Mouse (Mus musculus): Measurements from ENCODE around the gene Eef1akmt2.

The Eef1akmt2 gene

DNA sequence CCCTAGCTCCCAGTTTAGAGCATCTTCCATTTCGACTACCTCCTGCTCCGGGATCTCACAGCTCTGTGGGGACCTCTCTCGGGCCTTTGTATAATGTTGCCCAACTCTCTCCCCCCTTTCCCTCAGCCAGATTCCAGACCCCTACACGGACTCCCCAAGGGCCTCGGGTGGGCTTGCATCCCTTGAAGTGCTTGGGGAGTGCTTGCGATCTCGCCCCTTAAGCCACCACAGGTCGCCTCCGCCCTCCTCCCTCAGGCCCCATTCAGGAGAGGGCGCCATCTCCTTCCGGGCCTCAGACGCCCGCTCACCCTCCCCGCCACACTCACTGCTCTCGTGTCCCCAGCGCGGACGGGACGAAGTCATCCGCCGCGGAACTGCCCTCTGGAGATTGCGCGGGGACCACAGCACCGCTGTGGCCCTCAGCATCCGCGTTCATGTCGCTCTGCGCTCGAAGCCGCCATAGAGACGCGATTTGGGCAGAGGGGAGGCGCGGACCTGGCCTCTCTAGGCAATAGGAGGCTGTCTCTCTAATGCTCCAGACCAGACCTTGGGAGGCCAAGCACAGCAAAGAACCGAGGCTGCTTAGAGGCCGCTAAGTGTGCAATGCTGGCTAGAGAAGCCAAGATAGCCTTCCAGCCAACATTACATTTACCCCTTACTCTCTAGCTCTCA, at the start of gene Eef1akmt2:
Gene Eef1akmt2 (minus strand): TSS at position 501 of the 672 bp plus-strand sequence.
- in situ Hi-C loops (cut with MboI, MseI), result loop anchor here (5.0 to 25.0 kb wide), 2 partner anchors 40 to 785 kb away; partner anchors contain the start of genes Edrf1 (in 1 of the 2) and Fam53b (in 1 of the 2)

GRCm38 (mm10) chr7:132900826-132901531, 48.5 kb upstream of the Eef1akmt2 start:
- in situ Hi-C loops (cut with MboI, MseI), result loop anchor here in 1 of 2 experiments (10.0 kb wide), 1 partner anchor 666 kb away; no protein-coding TSS in a partner anchor

DNA sequence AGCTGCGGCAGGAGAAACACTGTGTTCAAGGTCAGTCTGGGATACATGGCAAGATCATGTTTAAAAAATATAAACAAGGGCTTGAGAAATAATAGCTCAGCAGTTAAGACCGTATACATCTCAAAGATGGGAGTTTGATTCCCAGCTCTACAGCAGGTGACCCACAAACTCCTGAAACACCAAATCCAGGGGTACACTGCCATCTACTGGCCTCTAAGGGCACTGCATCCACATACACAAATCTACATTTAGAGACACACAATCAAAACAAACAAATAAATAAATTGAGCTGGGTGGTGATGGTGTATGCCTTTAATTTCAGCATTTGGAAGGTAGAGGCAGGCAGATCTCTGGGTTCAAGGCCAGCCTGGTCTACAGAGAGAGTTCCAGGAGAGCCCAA, 45.8 kb upstream of the Eef1akmt2 start:
- in situ Hi-C loops (cut with MboI, MseI), result loop anchor here (5.0 to 10.0 kb wide), 4 partner anchors 104 to 246 kb away; no protein-coding TSS in a partner anchor

DNA sequence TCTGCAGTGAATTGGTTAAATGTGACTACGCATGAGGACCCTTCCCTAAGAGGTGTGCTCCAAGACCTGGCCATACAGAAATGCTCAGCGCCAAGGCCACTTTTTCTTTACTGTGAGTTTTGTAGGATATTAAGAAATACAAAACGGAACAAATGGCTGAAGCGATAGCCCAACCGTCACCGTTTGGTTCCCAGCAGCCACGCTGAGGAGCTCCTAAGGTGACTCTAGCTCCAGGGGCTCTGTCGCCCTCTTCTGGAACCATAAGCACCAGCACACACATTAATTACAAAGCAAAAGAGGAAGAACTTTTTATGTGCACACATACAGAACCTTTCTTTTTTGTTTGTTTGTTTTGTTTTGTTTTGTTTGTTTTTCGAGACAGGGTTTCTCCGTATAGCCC, 44.8 kb upstream of the Eef1akmt2 start:
- in situ Hi-C loops (cut with MboI, MseI), result loop anchor here (5.0 to 10.0 kb wide), 4 partner anchors 105 to 245 kb away; no protein-coding TSS in a partner anchor

- in situ Hi-C loops (cut with MboI, MseI), result loop anchor here (5.0 to 10.0 kb wide), 4 partner anchors 106 to 244 kb away; no protein-coding TSS in a partner anchor
Observed at GRCm38 (mm10) chr7:132896206-132896815, 43.8 kb upstream of the Eef1akmt2 start.

GRCm38 (mm10) chr7:132894841-132895555, 42.5 kb upstream of the Eef1akmt2 start:
- in situ Hi-C loops (cut with MboI, MseI), result loop anchor here (5.0 to 10.0 kb wide), 4 partner anchors 107 to 243 kb away; no protein-coding TSS in a partner anchor

GRCm38 (mm10) chr7:132893336-132893735, 40.9 kb upstream of the Eef1akmt2 start:
- in situ Hi-C loops (cut with MboI, MseI), result loop anchor here in 1 of 2 experiments (10.0 kb wide), 1 partner anchor 111 kb away; no protein-coding TSS in a partner anchor

- in situ Hi-C loops (cut with MboI, MseI), result loop anchor here in 1 of 2 experiments (10.0 kb wide), 1 partner anchor 112 kb away; no protein-coding TSS in a partner anchor
Observed at GRCm38 (mm10) chr7:132892806-132893205, 40.3 kb upstream of the Eef1akmt2 start.

GRCm38 (mm10) chr7:132892311-132892661, 39.8 kb upstream of the Eef1akmt2 start:
- in situ Hi-C loops (cut with MboI, MseI), result loop anchor here in 1 of 2 experiments (10.0 kb wide), 1 partner anchor 113 kb away; no protein-coding TSS in a partner anchor

DNA sequence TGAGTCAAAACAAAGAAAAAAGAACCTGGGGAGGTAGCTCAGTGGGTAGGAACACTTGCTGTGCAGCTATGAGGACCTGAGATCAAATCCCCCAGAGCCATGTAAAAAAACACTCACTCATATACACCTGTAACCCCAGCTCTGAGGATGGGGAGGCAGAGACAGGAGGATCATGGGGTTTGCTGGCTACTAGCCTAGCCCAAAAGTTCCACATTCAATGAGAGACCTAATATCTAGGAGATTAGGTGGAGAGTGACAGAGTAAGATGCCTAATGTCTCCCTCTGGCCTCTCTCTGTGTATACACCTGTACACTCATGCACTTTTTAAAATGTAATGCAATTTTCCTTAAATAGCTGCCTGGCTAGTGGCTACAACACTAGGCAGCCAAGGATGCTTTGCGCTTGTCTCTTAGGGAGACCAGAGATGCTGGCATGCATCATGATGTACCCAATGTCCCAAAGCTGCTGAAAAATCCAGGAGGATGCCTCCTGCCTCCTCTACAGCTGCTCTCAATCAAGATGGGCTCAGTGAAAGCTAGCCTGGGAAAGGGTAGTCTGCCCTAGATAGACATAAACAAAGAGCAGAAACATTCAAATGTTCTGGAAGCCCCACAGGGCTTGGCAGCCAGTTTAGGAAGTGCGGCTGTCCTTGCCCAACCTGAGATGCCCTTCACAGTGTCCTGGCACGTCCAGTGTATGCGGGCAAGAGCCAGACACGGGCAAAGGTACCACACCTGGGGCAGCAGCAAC, 39.3 kb upstream of the Eef1akmt2 start:
- in situ Hi-C loops (cut with MboI, MseI), result loop anchor here in 1 of 2 experiments (10.0 kb wide), 1 partner anchor 113 kb away; no protein-coding TSS in a partner anchor

DNA sequence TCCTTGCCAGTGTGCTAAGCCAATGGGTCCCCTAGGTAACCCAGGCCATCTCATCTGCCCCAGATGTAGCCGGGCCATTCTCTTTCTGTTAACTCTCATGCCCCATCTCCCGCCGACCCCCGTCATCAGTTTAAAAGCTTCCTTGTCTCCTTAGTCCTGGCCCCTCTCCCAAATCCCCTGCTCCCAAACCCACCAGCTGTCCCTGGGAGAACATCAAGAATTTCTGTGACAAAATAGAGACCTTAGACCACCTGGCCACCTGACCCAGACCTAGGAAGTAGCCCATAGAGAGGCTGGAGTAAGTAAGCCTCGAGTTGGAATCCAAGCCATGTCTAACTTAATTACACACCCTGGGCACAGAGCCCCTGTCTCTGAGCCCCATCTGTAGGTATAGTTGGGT, 37.7 kb upstream of the Eef1akmt2 start:
- in situ Hi-C loops (cut with MboI, MseI), result loop anchor here in 1 of 2 experiments (10.0 kb wide), 1 partner anchor 115 kb away; no protein-coding TSS in a partner anchor

DNA sequence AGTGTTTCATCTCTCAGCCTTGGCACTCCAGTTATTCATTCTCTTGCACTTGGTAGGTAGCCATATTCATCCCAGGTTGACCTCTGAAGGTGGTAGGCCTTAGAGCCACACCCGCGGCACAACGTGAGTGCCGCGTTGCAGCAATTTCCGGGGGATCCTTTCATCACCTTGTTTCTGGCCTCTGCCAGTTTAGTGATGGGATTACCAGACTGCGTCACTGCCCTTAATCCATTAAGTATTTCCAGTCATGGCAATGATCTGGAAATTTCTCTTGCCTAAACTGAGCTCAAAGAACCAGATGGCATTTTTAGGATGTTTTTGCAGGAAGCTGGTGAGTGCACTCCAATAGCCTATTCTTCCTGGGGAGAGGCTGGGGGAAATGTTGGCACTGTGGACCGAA, 37.2 kb upstream of the Eef1akmt2 start:
- in situ Hi-C loops (cut with MboI, MseI), result loop anchor here in 1 of 2 experiments (10.0 kb wide), 1 partner anchor 115 kb away; no protein-coding TSS in a partner anchor

GRCm38 (mm10) chr7:132888518-132889249, 36.2 kb upstream of the Eef1akmt2 start:
- in situ Hi-C loops (cut with MboI, MseI), result no loop called here

- in situ Hi-C loops (cut with MboI, MseI), result no loop called here
Observed at GRCm38 (mm10) chr7:132888052-132888451, 35.6 kb upstream of the Eef1akmt2 start.

DNA sequence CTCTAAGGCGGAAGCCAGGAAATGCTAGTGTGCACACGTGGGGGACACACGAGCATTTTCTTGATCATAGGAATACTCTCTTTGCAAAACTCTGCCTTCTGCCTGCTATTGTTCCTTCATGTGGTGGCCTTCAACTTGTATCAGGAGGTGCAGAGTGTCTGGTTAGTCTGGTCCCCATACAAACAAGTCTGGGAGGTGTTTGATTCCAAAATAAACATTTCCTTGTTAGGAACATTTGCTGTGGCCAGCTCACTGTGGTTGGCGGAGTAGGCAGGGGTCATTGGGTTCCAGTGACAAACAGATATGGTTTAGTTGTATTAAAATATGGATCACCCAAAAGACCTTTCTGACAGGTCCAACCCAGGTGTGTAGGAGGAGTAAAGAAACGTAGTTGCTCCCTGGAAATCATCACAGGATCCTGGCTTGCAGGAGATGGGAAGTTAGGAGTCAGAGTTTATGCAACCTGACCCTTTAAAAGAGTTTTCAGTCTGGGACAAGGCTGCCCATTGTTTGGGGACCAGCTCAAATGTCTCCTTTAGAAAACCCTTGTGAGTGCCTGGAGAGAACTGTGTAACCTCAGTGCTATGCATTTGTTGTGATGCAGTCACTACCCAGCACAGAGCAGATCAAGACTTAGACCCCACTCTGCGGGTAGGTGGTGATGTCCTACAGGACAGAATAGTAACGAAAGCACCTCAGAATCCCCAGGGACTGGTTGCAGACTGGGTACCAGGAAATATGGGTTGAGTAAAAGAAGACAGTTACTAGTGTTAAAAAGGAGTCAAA, 34.7 kb upstream of the Eef1akmt2 start:
- in situ Hi-C loops (cut with MboI, MseI), result no loop called here

DNA sequence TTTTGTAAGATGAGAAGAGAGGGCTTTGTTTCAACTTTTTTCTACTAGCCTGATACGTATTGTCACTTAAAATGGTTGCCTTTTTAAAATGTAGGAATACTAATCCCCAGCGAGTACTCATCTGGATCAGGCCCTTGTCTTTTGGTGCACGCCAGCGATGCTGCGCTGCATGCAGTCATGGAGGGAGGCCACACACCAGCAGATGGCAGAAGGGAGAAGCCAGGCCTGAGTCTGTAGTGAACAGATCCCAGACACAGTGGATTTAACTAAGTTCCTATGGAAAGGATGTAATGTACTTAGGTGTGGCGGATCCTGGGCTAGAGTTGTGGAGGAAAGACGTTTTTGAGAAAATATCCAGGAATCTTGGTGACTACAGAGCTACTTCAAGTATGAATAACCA, 31.6 kb upstream of the Eef1akmt2 start:
- in situ Hi-C loops (cut with MboI, MseI), result loop anchor here in 1 of 2 experiments (5.0 kb wide), 1 partner anchor 57 kb away; no protein-coding TSS in a partner anchor

DNA sequence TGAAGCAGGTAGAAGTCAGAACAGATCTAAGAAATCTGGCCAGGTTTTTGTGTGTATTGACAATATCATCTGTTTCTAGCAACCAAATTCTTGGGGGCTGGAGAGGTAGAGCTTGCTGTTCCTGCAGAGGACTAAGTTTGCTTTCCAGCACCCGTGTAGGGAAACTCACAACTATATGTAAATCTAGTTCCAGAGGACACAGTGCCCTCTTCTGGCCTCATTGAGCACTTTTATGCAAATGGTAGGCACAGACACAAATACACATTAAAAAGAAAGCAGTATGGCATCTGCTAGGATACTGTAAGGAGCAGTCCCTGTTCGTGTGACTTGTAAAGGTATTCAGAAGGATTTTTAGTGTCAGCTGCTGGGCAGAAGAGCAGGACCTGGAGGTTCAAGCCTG, 29.9 kb upstream of the Eef1akmt2 start:
- in situ Hi-C loops (cut with MboI, MseI), result loop anchor here in 1 of 2 experiments (5.0 kb wide), 1 partner anchor 55 kb away; no protein-coding TSS in a partner anchor

DNA sequence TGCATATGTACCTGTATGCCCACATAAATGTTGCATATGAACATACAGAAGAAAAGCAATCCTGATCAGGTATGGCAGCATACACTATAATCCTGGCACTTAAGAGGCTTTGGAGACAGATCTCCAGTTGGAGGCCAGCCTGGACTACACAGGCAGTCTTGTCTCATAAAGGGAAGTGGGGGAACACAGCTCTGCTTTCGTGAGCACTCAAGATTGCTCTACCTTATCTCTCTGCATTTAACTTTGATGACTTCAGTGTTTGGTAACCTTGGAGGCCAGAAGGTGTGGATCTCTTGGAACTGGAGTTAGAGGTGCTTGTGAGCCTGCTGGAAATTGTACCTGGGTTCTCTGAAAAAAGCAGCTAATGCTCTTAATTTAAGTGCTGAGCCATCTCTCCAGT, 27.8 kb upstream of the Eef1akmt2 start:
- in situ Hi-C loops (cut with MboI, MseI), result loop anchor here in 1 of 2 experiments (5.0 kb wide), 1 partner anchor 53 kb away; no protein-coding TSS in a partner anchor
